Mouse (Mus musculus) cerebellum, adult (tissue): Measurements from ENCODE around the gene Tnnt3.
A peak's percentile ranks its signal among the peaks of the same experiment; 100 is the strongest.

Experiments used
- ATAC-seq: cut with Nextera tagmentation; 2 replicates; pipeline ENCODE4 v1.9.2; 2017; ENCODE audit warnings: mild to moderate bottlenecking, moderate library complexity, mixed read lengths; ENCODE audit not compliant: insufficient number of reproducible peaks, low FRiP score, low TSS enrichment

Tnnt3 gene

GRCm38 (mm10) chr7:142498575-142498974 is at the start of gene Tnnt3:
Gene Tnnt3 (plus strand): TSS chr7:142498836.
- ATAC-seq = no peak

DNA sequence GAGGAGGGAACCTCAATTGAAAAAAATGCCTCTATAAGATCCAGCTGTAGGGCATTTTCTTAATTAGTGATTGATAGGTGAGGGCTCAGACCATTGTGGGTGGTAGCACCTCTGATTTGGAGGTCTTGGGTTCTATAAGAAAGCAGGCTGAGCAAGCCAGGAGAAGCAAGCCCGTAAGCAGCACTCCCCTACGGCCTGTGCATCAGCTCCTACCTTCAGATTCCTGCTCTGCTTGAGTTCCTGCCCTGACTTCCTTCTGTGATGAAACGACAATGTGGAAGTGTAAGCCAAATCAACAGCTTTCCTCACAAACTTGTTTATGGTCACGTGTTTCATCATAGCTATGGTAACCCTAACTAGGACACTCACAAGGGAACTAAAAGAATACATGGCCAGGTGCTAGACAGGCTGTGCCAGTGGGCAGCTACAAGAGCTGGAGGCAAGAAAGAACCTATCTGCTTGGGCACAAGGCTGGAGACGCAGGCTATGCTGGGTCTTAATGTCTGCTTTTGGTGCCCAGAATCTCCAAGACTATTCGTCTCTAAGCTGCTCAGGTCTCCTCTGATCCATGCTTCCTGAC is 49.5 kb upstream of the Tnnt3 start:
- no peak for ATAC-seq

- ATAC-seq = no peak
These were observed 43.9 kb upstream of the Tnnt3 start for GRCm38 (mm10) chr7:142454706-142455105.

GRCm38 (mm10) chr7:142455251-142455650 is 43.4 kb upstream of the Tnnt3 start:
- no peak for ATAC-seq

GRCm38 (mm10) chr7:142456806-142457205 is 41.8 kb upstream of the Tnnt3 start:
- ATAC-seq = no peak

GRCm38 (mm10) chr7:142457227-142457811 is 41.3 kb upstream of the Tnnt3 start:
- ATAC-seq = peak; percentile 77; the same call in 1 of the 2 replicates

GRCm38 (mm10) chr7:142458026-142458425 is 40.6 kb upstream of the Tnnt3 start:
- ATAC-seq = no peak

DNA sequence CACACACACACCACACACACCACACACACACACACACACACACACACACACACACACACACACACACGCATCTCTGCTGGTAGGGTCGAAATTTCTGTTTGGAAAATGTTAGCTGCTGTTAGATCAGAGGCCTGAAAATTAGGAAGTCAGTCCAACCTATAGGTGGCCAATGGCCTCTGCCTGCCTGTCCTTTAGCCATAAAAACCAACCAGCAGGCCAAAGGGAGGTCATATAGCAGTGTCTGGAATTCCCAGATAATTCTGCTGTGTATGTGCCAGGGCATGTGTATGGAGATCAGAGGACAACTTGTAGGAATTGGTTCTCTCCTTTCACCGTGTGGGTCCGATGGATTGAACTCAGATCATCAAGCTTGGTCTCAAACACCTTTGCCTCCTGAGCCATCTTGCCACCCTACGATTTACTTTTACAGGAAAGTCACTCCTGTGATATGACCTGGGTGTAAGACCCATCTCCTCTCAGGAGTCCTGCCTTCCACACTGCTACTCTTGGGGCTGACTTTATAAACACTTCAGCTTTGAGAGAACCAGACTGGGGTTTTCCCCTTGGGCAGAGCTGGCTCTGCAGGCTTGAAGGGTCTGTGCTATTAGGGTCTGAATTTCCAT is 39.8 kb upstream of the Tnnt3 start:
- no peak for ATAC-seq

GRCm38 (mm10) chr7:142459299-142459691 is 39.3 kb upstream of the Tnnt3 start:
- ATAC-seq = no peak

GRCm38 (mm10) chr7:142460636-142461077 is 38.0 kb upstream of the Tnnt3 start, which contains the start of gene Lsp1:
Gene Lsp1 (plus strand): TSS chr7:142460809.
- no peak for ATAC-seq

- ATAC-seq = no peak
These were observed 37.2 kb upstream of the Tnnt3 start for GRCm38 (mm10) chr7:142461446-142461845.

- ATAC-seq = no peak
These were observed 36.4 kb upstream of the Tnnt3 start for GRCm38 (mm10) chr7:142462190-142462589.

GRCm38 (mm10) chr7:142462594-142463078 is 36.0 kb upstream of the Tnnt3 start:
- no peak for ATAC-seq

GRCm38 (mm10) chr7:142470171-142470691 is 28.4 kb upstream of the Tnnt3 start:
- no peak for ATAC-seq

DNA sequence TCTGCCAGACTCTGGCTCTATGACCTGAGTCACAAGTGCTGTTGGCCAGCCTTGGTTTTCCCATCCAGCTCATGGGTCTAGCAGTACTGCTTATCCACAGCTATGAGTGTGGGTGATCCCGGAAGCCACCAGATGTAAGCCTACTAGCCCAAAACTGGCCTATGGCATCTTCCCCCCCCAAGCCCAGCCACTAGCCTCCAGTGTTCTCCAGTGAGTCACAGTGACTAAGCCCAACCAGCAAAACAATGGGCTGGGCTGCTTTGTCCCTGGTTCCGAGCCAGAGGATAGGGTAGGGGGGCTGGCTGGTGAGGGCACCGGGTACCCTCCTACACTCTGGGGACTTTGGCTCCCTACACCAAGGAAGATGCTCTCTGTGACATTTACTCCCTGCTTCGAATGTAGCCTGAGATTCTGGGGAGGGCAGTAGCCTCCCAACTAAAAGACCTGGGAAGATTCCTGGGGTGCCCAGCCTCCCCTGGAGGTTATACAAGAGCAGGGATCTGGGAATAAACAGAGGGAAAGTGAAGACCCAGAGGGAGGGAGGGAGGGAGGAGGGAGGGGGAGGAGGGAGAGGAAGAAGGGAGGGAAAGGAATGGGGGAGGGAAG is 27.7 kb upstream of the Tnnt3 start:
- no peak for ATAC-seq

DNA sequence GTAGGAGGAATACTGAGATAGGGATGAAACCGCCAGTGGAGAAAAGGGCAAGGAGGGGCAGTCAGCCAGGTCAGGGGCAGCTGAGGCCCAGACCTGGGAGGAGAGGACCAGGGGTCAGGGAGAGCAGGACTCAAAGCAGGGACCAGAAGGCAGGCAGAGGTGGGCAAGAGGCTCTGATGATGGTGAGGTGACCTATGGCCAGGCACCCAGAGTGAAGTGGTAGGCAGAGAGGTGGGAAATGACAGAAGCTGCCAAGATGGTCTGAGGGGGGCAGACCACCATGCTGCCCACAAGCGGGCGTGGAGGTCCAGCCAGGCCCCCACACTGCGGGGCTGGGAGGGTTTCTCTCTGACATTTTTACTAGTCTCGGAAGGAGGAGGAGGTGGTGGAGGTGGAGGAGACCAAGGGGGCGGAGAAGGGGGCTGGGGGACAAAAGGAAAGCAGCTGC is 27.2 kb upstream of the Tnnt3 start:
- no peak for ATAC-seq

- no peak for ATAC-seq
These were observed 26.6 kb upstream of the Tnnt3 start for GRCm38 (mm10) chr7:142471884-142472570.

GRCm38 (mm10) chr7:142472936-142473335 is 25.7 kb upstream of the Tnnt3 start:
- ATAC-seq = no peak

DNA sequence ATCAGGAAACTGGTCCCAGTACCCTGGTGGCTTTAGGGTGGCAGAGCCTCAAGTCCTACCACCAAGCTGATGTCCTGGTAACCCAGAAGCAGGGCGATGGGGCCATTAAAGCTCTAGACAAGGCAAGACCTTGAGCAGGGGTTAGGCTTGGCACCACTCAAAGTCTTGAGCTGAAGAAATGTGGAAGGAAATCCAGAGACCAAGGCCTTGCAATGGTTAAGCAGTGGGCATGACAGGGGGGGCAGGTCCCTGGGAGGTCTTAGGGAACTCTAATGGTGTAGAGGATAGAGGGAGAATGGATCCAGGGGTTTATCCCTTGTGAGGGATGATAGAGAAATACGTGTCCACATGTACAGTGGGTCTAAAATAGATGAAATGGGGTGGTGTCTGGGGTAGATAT is 25.2 kb upstream of the Tnnt3 start:
- ATAC-seq = no peak

GRCm38 (mm10) chr7:142474799-142475198 is 23.8 kb upstream of the Tnnt3 start:
- ATAC-seq = no peak
